ENCODE assay signal across 10 mouse cellular contexts in genomic region chr4:35192725-35193124, GRCm38 (mm10). TPM values are rescaled to one million over a fixed set of nuclear protein-coding genes. Genes with fewer than 3 reads are reported as not detected.
DNase-seq lines count a peak whose midpoint lies in the region; ATAC-seq and TF ChIP-seq lines count a peak whose summit lies in the region.
"Had no signal": no experiment of that assay in that cellular context is flagged by ENCODE, and none has a peak within 500 bp of the region (broad histone marks: within the 10 kb centered on the region; RNA-seq: fewer than 3 reads in every experiment).

No protein-coding gene starts in this region.

- H3K9me3 ChIP-seq in CH12.LX (replicated peaks; ENCODE audit: low read length), result no peaks in the 10 kb centered on the region
- H3K9me3 ChIP-seq in midbrain, embryonic 12.5 days, result no peaks in the 10 kb centered on the region

- no peak for TF ChIP-seq EP300 in CH12.LX (IDR thresholded peaks at IDR 0.05; ENCODE audit: low read length)

- no peak overlapping the region for H3K9ac ChIP-seq in CH12.LX (ENCODE audit: insufficient read depth, low read depth)
- no peak overlapping the region for H3K9ac ChIP-seq in midbrain, embryonic 12.5 days (replicated peaks)

- dilution Hi-C loops in CH12.LX (cut with MboI; ENCODE audit: extremely low pct_ligation_motif_present, extremely low pct_unique_long_range_greater_than_20kb, low sequenced_read_pairs), result no loop called here

- peaks cover 62 to 87% of the 10 kb centered on the region in 2 experiments for H3K36me3 ChIP-seq in CH12.LX (replicated peaks in 1 of 2; ENCODE audit: control insufficient read depth in 1 of 2, insufficient read depth in 1 of 2, low read length in 1 of 2)
- H3K36me3 ChIP-seq in midbrain, embryonic 12.5 days, result peaks cover 17% of the 10 kb centered on the region

- H3K4me3 ChIP-seq in layer of hippocampus, adult 2 months, result no peak overlapping the region
- H3K4me3 ChIP-seq in CH12.LX (replicated peaks in 1 of 3; ENCODE audit: low read depth in 2 of 3, low read length in 2 of 3, poor library complexity in 1 of 3), result no peak overlapping the region
- H3K4me3 ChIP-seq in midbrain, embryonic 12.5 days, result no peak overlapping the region

- 0 out of 2 replicates have a peak, but pooled peaks have one; percentile 30 for ATAC-seq in midbrain, embryonic 12.5 days (ENCODE audit: low FRiP score, low read depth)

- no peak for DNase-seq in layer of hippocampus, adult 2 months (ENCODE audit: low spot score in 2 of 2)
- DNase-seq in layer of hippocampus, adult 9-11 months, result no peak
- peak; percentile 20 for DNase-seq in CH12.LX (ENCODE audit: extremely low read depth)
- DNase-seq in R1 (ENCODE audit: low read depth, low spot score), result peak; percentile 88
- no peak for DNase-seq in urinary bladder, postnatal 10 days (ENCODE audit: low spot score)
- DNase-seq in spleen, postnatal 10 days (ENCODE audit: low spot score in 2 of 2), result no peak

- no peak for TF ChIP-seq POLR2A in CH12.LX (IDR thresholded peaks at IDR 0.05; ENCODE audit: low read depth, low read length)

- in situ Hi-C loops in CH12.LX (cut with MboI; ENCODE audit: low pct_ligation_motif_present, low pct_unique_long_range_greater_than_20kb, low sequenced_read_pairs), result loop anchor here (10.0 kb wide), 1 partner anchor 238 kb away; no protein-coding TSS in a partner anchor

- peak; percentile 70 for TF ChIP-seq RAD21 in CH12.LX (IDR thresholded peaks at IDR 0.05; ENCODE audit: low read depth, low read length)

- 44% methylated on average over 7 of the region's 7 CpGs for WGBS in midbrain, embryonic 12.5 days

- H3K4me2 ChIP-seq in CH12.LX (ENCODE audit: insufficient read depth, low read depth, poor library complexity, severe bottlenecking), result no peak overlapping the region
- H3K4me2 ChIP-seq in midbrain, embryonic 12.5 days (replicated peaks), result no peak overlapping the region

- no peaks in the 10 kb centered on the region for H3K4me1 ChIP-seq in CH12.LX (ENCODE audit: control insufficient read depth in 1 of 2, insufficient read depth in 2 of 2)
- no peaks in the 10 kb centered on the region for H3K4me1 ChIP-seq in midbrain, embryonic 12.5 days

- no peak overlapping the region for H3K27ac ChIP-seq in layer of hippocampus, adult 2 months
- no peak overlapping the region for H3K27ac ChIP-seq in CH12.LX (ENCODE audit: insufficient read depth, low read depth)
- H3K27ac ChIP-seq in midbrain, embryonic 12.5 days (replicated peaks), result no peak overlapping the region

- no peaks in the 10 kb centered on the region for H3K79me2 ChIP-seq in CH12.LX (replicated peaks; ENCODE audit: control insufficient read depth, extremely low read depth, insufficient read depth, poor library complexity, severe bottlenecking)

- no peaks in the 10 kb centered on the region for H3K27me3 ChIP-seq in CH12.LX (replicated peaks)
- no peaks in the 10 kb centered on the region for H3K27me3 ChIP-seq in midbrain, embryonic 12.5 days

- peak; percentile 77 for TF ChIP-seq CTCF in layer of hippocampus, adult 2 months (conservative IDR thresholded peaks at IDR 0.05)
- peak in 1 of 2 experiments; percentile 68; a peak in 2 of 4 replicates for TF ChIP-seq CTCF in CH12.LX (conservative IDR thresholded peaks at IDR 0.05 in 1 of 2, IDR thresholded peaks at IDR 0.05 in 1 of 2; ENCODE audit: low read depth in 2 of 2, low read length in 2 of 2)

TF ChIP-seq in CH12.LX, 34 proteins besides CTCF, POLR2A, EP300 and RAD21:
- TF ChIP-seq SMC3 (IDR thresholded peaks at IDR 0.05; ENCODE audit: low read depth, low read length), result peak; percentile 69
- no peak for TF ChIP-seq NELFE (IDR thresholded peaks at IDR 0.05; ENCODE audit: low read depth, low read length)

RNA-seq across cellular contexts. Expression of gene C9orf72, which starts 33.2 kb away (rescaled TPM):
- 10 to 100 TPM; 24.7 to 26.0 TPM for total RNA-seq in layer of hippocampus, adult 2 months (2021)
- total RNA-seq in CH12.LX (2012; rRNA removed) (24.2 and 49.7 TPM in 2 replicates), CH12.LX (2014; rRNA removed) (46.5 and 58.2 TPM in 2 replicates)
- polyA plus RNA-seq in CH12.LX (2012; ENCODE audit: insufficient read length, low read depth), result 13.8 and 15.4 TPM in 2 replicates
- 25.9 and 29.4 TPM in 2 replicates for polyA plus RNA-seq in midbrain, embryonic 12.5 days (2016; fragmentation: Nextera tagmentation; extraction: Ambion mirVana)

RNA-seq across cellular contexts. Expression of gene Mob3b, which starts 35.4 kb away (rescaled TPM):
- 1 to 10 TPM; 4.5 to 4.7 TPM for total RNA-seq in layer of hippocampus, adult 2 months (2021)
- total RNA-seq in CH12.LX (2012; rRNA removed) (9.4 and 11.7 TPM in 2 replicates), CH12.LX (2014; rRNA removed) (3.2 and 3.5 TPM in 2 replicates)
- polyA plus RNA-seq in CH12.LX (2012; ENCODE audit: insufficient read length, low read depth), result 11.0 and 12.3 TPM in 2 replicates
- 23.1 and 28.0 TPM in 2 replicates for polyA plus RNA-seq in midbrain, embryonic 12.5 days (2016; fragmentation: Nextera tagmentation; extraction: Ambion mirVana)

RNA-seq across cellular contexts. Expression of gene Ifnk, which starts 40.9 kb away (rescaled TPM):
- total RNA-seq in layer of hippocampus, adult 2 months (2021), result not detected
- not detected in 2 replicates for total RNA-seq in CH12.LX (2012; rRNA removed)
- not detected in 2 replicates for total RNA-seq in CH12.LX (2014; rRNA removed)
- not detected in 2 replicates for polyA plus RNA-seq in CH12.LX (2012; ENCODE audit: insufficient read length, low read depth)
- 0.46 and 0.60 TPM in 2 replicates for polyA plus RNA-seq in midbrain, embryonic 12.5 days (2016; fragmentation: Nextera tagmentation; extraction: Ambion mirVana)
- total RNA-seq: adrenal gland, postnatal 4 days; layer of hippocampus, adult 8-10 months had no signal
- polyA plus RNA-seq: frontal cortex, adult 2 months had no signal

Comparison
In these comparisons a context has a peak if more than half of its experiments do, and no peak if none do; other contexts are left out.
1. DNase-seq: peak in CH12.LX (single experiment) and R1 (single experiment); none in layer of hippocampus, adult 2 months (0 of 2), layer of hippocampus, adult 9-11 months (single experiment), urinary bladder, postnatal 10 days (single experiment) and spleen, postnatal 10 days (0 of 2).